Mouse (Mus musculus): ENCODE data around the gene Slc16a12. TPM values are rescaled to one million over a fixed set of nuclear protein-coding genes. Genes with fewer than 3 reads are reported as not detected.

Slc16a12 gene
- polyA plus RNA-seq, 1 experiment from 2014 or later, result 5.7 TPM

DNA sequence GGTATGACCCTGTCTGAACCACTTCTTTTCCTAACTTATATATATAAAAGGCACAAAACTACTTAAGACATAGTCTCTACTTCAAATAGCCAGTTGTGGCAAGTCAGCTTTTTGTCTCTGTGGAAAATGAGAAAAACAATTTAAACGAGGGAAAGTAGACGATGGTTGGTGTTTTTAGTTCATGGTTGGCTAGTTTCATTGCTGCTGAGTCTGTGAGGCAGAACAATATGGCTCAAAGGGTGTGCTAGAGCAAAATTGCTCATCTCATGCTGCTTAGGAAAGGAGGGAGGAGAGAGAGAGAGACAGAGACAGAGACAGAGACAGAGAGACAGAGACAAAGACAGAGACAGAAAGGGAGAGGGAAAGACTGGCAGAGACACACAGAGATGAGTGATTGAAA is 47.8 kb downstream of the Slc16a12 start:
- ATAC-seq (ENCODE audit: insufficient read depth, low FRiP score), result no peak
- Histone ChIP-seq H3K27ac (ENCODE audit: low read length) (no peak overlapping the region), H3K4me2 (ENCODE audit: low read depth, low read length) (no peak overlapping the region), H3K4me1 (ENCODE audit: control insufficient read depth, insufficient read depth, low read length) (no peaks in the 10 kb centered on the region), H3K9me3 (replicated peaks; ENCODE audit: control insufficient read depth, low read length) (no peaks in the 10 kb centered on the region), H3K9ac (ENCODE audit: low read length) (no peak overlapping the region), H3K27me3 (ENCODE audit: control insufficient read depth, insufficient read depth, low read length) (no peaks in the 10 kb centered on the region), H3K4me3 (replicated peaks; ENCODE audit: low read length) (no peak overlapping the region), H3K36me3 (ENCODE audit: control insufficient read depth, insufficient read depth, low read length) (no peaks in the 10 kb centered on the region)
- WGBS, result 90% methylated on average over 2 of the region's 2 CpGs

DNA sequence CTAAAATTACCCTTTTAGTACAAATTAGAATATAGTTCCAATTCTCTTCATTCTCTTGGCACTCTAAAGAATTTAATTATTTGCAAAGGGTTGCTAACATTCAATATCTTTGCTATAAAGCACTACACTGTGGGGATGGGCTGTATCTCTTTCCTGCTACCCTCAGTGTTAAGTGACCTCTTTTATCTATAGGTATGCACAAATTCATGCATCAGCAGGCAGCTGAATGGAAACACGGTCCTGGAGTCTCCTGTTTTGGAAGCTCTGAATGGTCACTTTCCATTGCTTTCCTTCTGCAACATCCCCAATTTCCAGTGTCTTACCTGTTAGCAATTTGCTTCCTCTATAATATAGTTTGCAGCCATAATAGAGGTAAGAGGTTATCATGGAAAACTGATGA is 48.2 kb downstream of the Slc16a12 start:
- no peaks in the 10 kb centered on the region for H3K9me3 ChIP-seq (replicated peaks; ENCODE audit: control insufficient read depth, low read length)
- no peak overlapping the region for H3K4me2 ChIP-seq (ENCODE audit: low read depth, low read length)
- no peak for ATAC-seq (ENCODE audit: insufficient read depth, low FRiP score)
- no peak overlapping the region for H3K9ac ChIP-seq (ENCODE audit: low read length)
- 51% methylated on average over 1 of the region's 1 CpGs for WGBS
- no peaks in the 10 kb centered on the region for H3K27me3 ChIP-seq (ENCODE audit: control insufficient read depth, insufficient read depth, low read length)
- H3K4me3 ChIP-seq (replicated peaks; ENCODE audit: low read length), result no peak overlapping the region
- H3K36me3 ChIP-seq (ENCODE audit: control insufficient read depth, insufficient read depth, low read length), result no peaks in the 10 kb centered on the region
- no peak overlapping the region for H3K27ac ChIP-seq (ENCODE audit: low read length)
- no peaks in the 10 kb centered on the region for H3K4me1 ChIP-seq (ENCODE audit: control insufficient read depth, insufficient read depth, low read length)

DNA sequence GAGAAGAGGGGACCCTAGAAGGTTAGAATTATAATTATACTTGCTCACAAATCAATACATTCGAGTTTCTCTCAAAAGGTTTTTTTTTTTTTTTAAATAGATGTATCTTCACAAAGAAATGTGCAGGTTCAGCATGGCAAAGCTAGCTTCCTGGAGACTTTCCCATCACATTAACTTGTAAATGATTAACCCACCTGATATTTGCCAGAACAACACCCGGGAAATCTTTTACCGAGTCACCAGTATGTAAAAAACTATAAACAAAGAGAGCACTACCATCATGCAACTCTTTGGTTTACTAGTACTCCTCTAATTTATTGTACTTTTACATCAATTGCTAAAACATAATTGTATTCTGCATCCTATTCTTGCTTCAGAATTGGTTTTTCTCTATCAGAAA is 48.7 kb downstream of the Slc16a12 start:
- Histone ChIP-seq H3K4me2 (ENCODE audit: low read depth, low read length) (no peak overlapping the region), H3K36me3 (ENCODE audit: control insufficient read depth, insufficient read depth, low read length) (no peaks in the 10 kb centered on the region), H3K4me3 (replicated peaks; ENCODE audit: low read length) (no peak overlapping the region), H3K9ac (ENCODE audit: low read length) (no peak overlapping the region), H3K27ac (ENCODE audit: low read length) (no peak overlapping the region), H3K4me1 (ENCODE audit: control insufficient read depth, insufficient read depth, low read length) (no peaks in the 10 kb centered on the region), H3K27me3 (ENCODE audit: control insufficient read depth, insufficient read depth, low read length) (no peaks in the 10 kb centered on the region), H3K9me3 (replicated peaks; ENCODE audit: control insufficient read depth, low read length) (no peaks in the 10 kb centered on the region)
- WGBS, result 51% methylated on average over 3 of the region's 3 CpGs
- ATAC-seq (ENCODE audit: insufficient read depth, low FRiP score), result no peak

DNA sequence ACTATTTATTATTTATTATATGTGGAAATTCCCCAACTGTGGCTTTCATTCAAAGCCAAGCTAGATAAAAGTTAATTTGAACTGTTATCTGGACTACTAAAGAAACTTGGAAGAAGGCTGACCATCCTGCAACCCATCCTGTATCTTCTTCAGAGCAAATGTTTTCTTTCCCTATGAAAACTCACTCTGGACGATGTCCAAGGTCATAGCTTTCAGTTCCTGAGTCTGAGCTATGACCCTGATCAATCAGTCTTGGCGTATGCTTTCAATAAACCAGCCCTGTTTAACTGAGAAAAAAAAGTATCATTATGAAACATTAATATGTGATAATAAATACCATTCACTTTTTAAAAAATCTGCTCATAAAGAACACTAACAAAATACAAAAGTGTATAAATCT is 49.6 kb downstream of the Slc16a12 start:
- H3K4me3 ChIP-seq (replicated peaks; ENCODE audit: low read length), result no peak overlapping the region
- H3K9ac ChIP-seq (ENCODE audit: low read length), result no peak overlapping the region
- 63% methylated on average over 2 of the region's 2 CpGs for WGBS
- no peak for ATAC-seq (ENCODE audit: insufficient read depth, low FRiP score)
- no peak overlapping the region for H3K27ac ChIP-seq (ENCODE audit: low read length)
- H3K4me2 ChIP-seq (ENCODE audit: low read depth, low read length), result no peak overlapping the region
- no peaks in the 10 kb centered on the region for H3K9me3 ChIP-seq (replicated peaks; ENCODE audit: control insufficient read depth, low read length)
- H3K27me3 ChIP-seq (ENCODE audit: control insufficient read depth, insufficient read depth, low read length), result no peaks in the 10 kb centered on the region
- H3K4me1 ChIP-seq (ENCODE audit: control insufficient read depth, insufficient read depth, low read length), result no peaks in the 10 kb centered on the region
- H3K36me3 ChIP-seq (ENCODE audit: control insufficient read depth, insufficient read depth, low read length), result no peaks in the 10 kb centered on the region

DNA sequence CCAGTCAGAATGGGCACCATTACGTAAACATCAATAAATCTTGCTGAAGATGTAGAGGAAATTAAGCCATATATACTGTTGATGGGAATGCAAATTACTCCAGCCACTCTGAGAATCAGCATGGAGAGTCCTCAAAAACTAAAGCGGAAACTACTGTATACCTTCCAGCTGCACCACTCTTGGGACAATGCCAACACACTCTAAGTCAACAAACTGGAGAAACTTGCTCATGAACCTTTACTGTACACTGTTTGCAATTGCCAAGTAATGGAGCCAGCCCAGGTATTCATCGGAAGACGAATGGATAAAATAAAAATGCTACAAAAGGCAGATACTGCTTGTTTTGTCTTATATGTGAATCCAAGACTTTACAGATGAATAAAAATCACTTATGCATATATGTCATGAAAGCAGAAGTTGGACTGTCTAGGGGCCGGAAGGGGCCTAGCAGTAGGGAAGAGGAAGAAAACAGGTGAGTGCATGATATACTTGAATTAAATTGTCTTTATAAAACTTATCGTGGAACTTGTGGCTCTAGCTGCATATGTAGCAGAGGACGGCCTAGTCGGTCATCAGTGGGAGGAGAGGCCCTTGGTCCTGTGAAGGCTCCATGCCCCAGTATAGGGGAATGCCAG is 50.6 kb downstream of the Slc16a12 start:
- no peak overlapping the region for H3K27ac ChIP-seq (ENCODE audit: low read length)
- 67% methylated on average over 8 of the region's 8 CpGs for WGBS
- no peaks in the 10 kb centered on the region for H3K27me3 ChIP-seq (ENCODE audit: control insufficient read depth, insufficient read depth, low read length)
- H3K4me2 ChIP-seq (ENCODE audit: low read depth, low read length), result no peak overlapping the region
- no peak overlapping the region for H3K4me3 ChIP-seq (replicated peaks; ENCODE audit: low read length)
- H3K9me3 ChIP-seq (replicated peaks; ENCODE audit: control insufficient read depth, low read length), result no peaks in the 10 kb centered on the region
- no peaks in the 10 kb centered on the region for H3K36me3 ChIP-seq (ENCODE audit: control insufficient read depth, insufficient read depth, low read length)
- H3K4me1 ChIP-seq (ENCODE audit: control insufficient read depth, insufficient read depth, low read length), result no peaks in the 10 kb centered on the region
- H3K9ac ChIP-seq (ENCODE audit: low read length), result no peak overlapping the region
- peak; percentile 69; the same call in 1 of the 2 replicates for ATAC-seq (ENCODE audit: insufficient read depth, low FRiP score)

DNA sequence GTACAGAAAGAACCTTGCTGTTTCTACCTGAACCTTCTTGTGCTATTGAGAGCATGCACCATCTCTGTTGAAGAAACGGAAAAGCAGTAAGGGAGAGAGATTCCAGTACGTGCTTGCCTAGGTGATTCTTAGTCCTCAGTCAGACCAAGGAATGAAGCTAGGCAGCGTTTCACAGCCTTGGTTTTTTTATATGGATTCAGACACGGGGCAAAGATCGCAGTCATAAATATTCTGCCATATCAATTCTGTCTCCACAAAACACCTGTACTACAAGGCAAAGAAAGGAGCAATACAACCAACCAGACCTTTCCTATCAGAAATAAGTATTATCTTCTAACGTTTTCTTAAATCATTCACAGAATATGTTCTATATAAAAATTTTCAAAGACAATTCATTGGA is 55.7 kb downstream of the Slc16a12 start:
- ATAC-seq (ENCODE audit: insufficient read depth, low FRiP score), result no peak
- H3K27ac ChIP-seq (ENCODE audit: low read length), result no peak overlapping the region
- H3K9ac ChIP-seq (ENCODE audit: low read length), result no peak overlapping the region
- H3K9me3 ChIP-seq (replicated peaks; ENCODE audit: control insufficient read depth, low read length), result no peaks in the 10 kb centered on the region
- no peak overlapping the region for H3K4me3 ChIP-seq (replicated peaks; ENCODE audit: low read length)
- no peaks in the 10 kb centered on the region for H3K27me3 ChIP-seq (ENCODE audit: control insufficient read depth, insufficient read depth, low read length)
- 70% methylated on average over 6 of the region's 6 CpGs for WGBS
- no peaks in the 10 kb centered on the region for H3K36me3 ChIP-seq (ENCODE audit: control insufficient read depth, insufficient read depth, low read length)
- no peak overlapping the region for H3K4me2 ChIP-seq (ENCODE audit: low read depth, low read length)
- no peaks in the 10 kb centered on the region for H3K4me1 ChIP-seq (ENCODE audit: control insufficient read depth, insufficient read depth, low read length)

DNA sequence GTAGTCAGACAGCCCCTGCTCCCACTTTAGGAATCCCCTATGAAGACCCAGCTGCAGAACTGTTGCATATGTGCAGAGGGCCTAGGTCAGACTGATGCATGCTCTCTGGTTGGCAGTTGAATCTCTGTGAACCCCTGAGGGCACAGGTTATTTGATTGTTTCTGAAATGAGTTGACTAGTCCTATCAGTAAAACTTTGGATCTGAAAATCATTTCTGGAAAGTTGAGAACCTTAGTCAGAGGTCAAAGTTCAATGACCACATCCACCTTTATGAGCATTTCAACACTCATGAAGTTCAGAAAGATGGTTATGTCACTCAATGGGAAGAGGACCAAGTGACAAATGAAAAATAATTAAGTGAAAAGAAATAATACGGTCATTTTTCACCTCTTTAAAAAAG is 61.6 kb downstream of the Slc16a12 start:
- Histone ChIP-seq H3K4me3 (replicated peaks; ENCODE audit: low read length) (no peak overlapping the region), H3K36me3 (ENCODE audit: control insufficient read depth, insufficient read depth, low read length) (no peaks in the 10 kb centered on the region), H3K27me3 (ENCODE audit: control insufficient read depth, insufficient read depth, low read length) (no peaks in the 10 kb centered on the region), H3K4me1 (ENCODE audit: control insufficient read depth, insufficient read depth, low read length) (no peaks in the 10 kb centered on the region), H3K9ac (ENCODE audit: low read length) (no peak overlapping the region), H3K9me3 (replicated peaks; ENCODE audit: control insufficient read depth, low read length) (no peaks in the 10 kb centered on the region), H3K27ac (ENCODE audit: low read length) (no peak overlapping the region), H3K4me2 (ENCODE audit: low read depth, low read length) (no peak overlapping the region)
- 98% methylated on average over 1 of the region's 1 CpGs for WGBS
- ATAC-seq (ENCODE audit: insufficient read depth, low FRiP score), result no peak

DNA sequence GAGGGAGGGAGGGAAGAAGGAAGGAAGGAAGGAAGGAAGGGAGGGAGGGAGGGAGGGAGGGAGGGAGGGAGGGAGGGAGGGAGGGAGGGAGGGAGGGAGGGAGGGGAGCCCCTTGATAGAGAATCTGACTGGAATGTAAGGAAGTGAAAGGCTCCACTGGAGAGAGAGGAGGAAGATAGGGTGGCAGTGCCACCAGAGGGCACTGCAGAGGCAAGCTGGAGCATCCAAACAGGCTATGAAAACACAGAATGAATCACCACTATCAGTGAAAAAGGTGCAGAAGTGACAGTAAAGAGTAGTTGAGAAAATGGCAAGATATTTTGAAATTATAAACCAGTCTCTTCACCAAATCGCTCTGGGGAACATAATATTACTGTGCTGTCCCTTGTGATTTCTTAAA is 62.2 kb downstream of the Slc16a12 start:
- no peaks in the 10 kb centered on the region for H3K9me3 ChIP-seq (replicated peaks; ENCODE audit: control insufficient read depth, low read length)
- H3K9ac ChIP-seq (ENCODE audit: low read length), result no peak overlapping the region
- WGBS, result 63% methylated on average over 1 of the region's 1 CpGs
- no peaks in the 10 kb centered on the region for H3K27me3 ChIP-seq (ENCODE audit: control insufficient read depth, insufficient read depth, low read length)
- ATAC-seq (ENCODE audit: insufficient read depth, low FRiP score), result no peak
- H3K4me1 ChIP-seq (ENCODE audit: control insufficient read depth, insufficient read depth, low read length), result no peaks in the 10 kb centered on the region
- H3K36me3 ChIP-seq (ENCODE audit: control insufficient read depth, insufficient read depth, low read length), result no peaks in the 10 kb centered on the region
- H3K27ac ChIP-seq (ENCODE audit: low read length), result no peak overlapping the region
- no peak overlapping the region for H3K4me2 ChIP-seq (ENCODE audit: low read depth, low read length)
- H3K4me3 ChIP-seq (replicated peaks; ENCODE audit: low read length), result no peak overlapping the region

DNA sequence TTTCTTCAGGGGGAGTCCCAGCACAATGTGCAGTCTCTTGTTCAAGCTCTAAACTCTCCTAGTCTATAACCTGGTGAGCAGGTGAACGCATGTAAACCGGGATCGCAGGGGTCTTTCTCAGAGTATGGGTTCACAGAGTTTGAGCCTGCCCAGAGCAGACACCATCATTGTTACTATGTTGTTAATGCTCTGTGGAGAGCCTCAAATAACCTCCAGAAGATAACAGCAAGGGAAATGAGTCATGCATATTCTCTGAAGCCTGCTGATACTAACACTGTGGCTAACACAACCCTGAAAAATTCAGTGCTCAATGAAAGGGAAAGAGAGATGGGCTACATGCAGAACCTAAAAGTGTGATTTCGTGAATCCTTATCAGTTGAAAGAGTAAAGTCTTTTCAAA is 68.7 kb downstream of the Slc16a12 start:
- no peaks in the 10 kb centered on the region for H3K9me3 ChIP-seq (replicated peaks; ENCODE audit: control insufficient read depth, low read length)
- no peaks in the 10 kb centered on the region for H3K4me1 ChIP-seq (ENCODE audit: control insufficient read depth, insufficient read depth, low read length)
- no peak for ATAC-seq (ENCODE audit: insufficient read depth, low FRiP score)
- no peaks in the 10 kb centered on the region for H3K27me3 ChIP-seq (ENCODE audit: control insufficient read depth, insufficient read depth, low read length)
- no peak overlapping the region for H3K9ac ChIP-seq (ENCODE audit: low read length)
- no peaks in the 10 kb centered on the region for H3K36me3 ChIP-seq (ENCODE audit: control insufficient read depth, insufficient read depth, low read length)
- WGBS, result 81% methylated on average over 4 of the region's 4 CpGs
- H3K27ac ChIP-seq (ENCODE audit: low read length), result no peak overlapping the region
- no peak overlapping the region for H3K4me2 ChIP-seq (ENCODE audit: low read depth, low read length)
- H3K4me3 ChIP-seq (replicated peaks; ENCODE audit: low read length), result no peak overlapping the region

DNA sequence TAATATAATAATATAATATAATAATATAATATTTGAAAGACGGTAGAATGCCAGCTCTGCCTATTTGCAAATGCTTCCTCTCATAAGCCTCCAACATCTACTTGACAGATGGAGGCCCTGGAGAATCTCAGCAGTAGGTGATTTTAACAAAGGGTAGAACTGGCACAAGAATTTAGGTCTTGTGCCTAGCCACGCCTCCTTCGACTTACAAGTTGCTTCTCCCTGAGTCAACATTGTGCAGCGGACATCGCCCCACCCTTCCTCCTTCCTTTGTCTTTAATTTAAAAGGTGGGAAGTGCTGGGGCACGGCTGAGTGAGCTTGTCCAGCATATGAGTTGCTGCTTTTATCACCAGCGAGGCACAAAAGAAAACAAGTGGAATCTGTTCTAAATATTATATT is 73.6 kb downstream of the Slc16a12 start:
- 48% methylated on average over 7 of the region's 7 CpGs for WGBS
- Histone ChIP-seq H3K4me2 (ENCODE audit: low read depth, low read length) (no peak overlapping the region), H3K9me3 (replicated peaks; ENCODE audit: control insufficient read depth, low read length) (no peaks in the 10 kb centered on the region), H3K9ac (ENCODE audit: low read length) (no peak overlapping the region), H3K27me3 (ENCODE audit: control insufficient read depth, insufficient read depth, low read length) (no peaks in the 10 kb centered on the region), H3K4me1 (ENCODE audit: control insufficient read depth, insufficient read depth, low read length) (no peaks in the 10 kb centered on the region), H3K36me3 (ENCODE audit: control insufficient read depth, insufficient read depth, low read length) (no peaks in the 10 kb centered on the region), H3K27ac (ENCODE audit: low read length) (no peak overlapping the region), H3K4me3 (replicated peaks; ENCODE audit: low read length) (no peak overlapping the region)
- ATAC-seq (ENCODE audit: insufficient read depth, low FRiP score), result no peak

Measured in stomach, embryonic 16.5 days (tissue).